Mouse (Mus musculus) CD4-positive helper T cell, adult 2 months (primary cell): Measurements from ENCODE around the gene Nr4a3.
A peak's percentile ranks its signal among the peaks of the same experiment; 100 is the strongest.

Experiments
- DNase-seq: peaks from one replicate; pipeline ENCODE4 v3.0.0-alpha.2; 2012; ENCODE audit warnings: low read depth, missing footprints, low spot score

Nr4a3 gene

DNA sequence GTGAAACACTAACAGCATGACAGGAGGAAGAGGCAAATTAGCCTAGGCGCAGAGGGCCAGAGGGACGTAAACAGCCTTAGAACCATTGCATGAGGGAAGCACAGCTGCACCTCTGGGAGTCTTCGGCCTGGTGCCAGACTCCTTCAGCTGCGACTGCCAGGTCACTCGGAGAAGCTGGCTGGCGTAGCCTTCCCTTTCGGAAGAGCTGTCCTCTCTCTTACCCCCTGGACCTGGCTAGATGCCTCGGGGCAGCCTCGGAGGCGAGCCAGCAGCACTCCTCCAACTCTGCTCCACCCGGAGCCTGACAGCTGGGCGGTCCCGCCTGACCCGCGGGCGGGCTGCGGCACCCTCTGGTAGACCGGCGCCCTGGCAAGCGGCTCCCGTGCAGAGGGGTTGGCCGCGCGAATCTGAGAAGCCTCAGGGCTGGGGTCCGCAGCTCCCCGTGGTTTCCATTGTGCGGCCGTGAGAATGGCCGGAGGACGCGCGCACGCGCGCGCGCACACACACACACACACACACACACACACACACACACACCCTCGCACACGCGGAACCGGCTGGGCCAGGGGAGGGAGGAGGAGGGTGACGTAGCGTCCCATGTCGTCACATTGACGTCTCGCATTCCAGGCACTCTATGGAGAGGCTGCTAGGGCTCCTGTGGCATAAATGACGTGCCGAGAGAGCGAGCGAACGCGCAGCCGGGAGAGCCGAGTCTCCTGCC is at the start of gene Nr4a3:
Gene Nr4a3 (plus strand): TSS at position 663 of the 721 bp plus-strand sequence.
- DNase-seq, result peak; percentile 97

DNA sequence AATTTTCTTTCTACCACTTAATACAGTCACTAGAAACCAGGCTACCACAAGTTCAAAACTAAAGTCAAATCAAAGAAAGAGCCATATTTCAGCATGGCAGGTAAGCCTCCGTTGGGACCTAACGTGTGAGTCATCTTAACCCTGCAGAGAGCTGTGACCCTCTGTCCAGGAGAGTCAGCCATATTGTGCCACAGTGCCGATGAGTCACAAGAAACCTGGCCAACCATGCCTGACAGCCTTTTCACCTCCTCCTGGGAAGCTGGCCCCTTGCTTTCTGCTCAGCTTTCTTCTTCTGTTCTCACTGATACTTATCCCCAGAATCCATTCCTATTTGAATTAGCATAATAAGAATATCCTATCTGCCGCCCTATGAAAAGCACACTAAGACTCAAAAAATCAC is 42.0 kb upstream of the Nr4a3 start:
- no peak for DNase-seq

DNA sequence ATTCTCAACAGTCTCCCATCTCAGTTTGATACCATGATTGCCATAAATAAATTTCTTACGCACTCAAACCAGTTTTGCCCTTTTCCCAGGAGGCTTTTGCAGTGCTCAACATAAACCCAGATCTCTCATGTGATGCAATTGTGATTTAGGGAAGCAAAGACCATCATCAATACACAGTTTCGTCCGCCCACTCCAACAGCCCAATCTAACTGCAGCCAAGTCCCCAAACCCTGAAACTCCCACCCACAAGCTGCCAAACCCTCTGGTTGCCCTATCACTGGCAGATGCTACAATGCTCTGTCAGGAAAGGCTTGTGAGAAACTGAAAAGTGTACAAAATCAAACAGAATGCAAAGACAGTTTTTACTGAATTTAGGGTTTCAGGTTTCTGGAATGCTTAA is 41.5 kb upstream of the Nr4a3 start:
- no peak for DNase-seq

DNA sequence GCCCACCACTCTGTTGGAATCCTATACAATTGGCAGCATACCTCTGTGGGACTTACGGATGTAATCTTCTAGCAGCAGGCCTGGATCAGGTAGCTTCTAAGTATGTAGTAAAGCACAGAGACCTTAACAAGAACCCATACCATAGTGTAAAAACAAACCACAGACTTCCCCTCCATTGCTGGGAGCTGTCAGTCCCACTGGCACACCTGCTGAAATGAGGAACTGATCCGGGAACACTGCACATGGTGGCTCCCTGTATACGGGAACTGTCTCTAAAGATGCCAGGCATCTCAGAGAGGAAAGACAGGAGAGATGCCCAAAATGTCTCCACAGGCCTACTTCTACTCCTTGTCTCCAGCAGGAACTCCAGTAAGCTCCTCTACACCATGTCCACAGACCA is 38.6 kb upstream of the Nr4a3 start:
- no peak for DNase-seq

DNA sequence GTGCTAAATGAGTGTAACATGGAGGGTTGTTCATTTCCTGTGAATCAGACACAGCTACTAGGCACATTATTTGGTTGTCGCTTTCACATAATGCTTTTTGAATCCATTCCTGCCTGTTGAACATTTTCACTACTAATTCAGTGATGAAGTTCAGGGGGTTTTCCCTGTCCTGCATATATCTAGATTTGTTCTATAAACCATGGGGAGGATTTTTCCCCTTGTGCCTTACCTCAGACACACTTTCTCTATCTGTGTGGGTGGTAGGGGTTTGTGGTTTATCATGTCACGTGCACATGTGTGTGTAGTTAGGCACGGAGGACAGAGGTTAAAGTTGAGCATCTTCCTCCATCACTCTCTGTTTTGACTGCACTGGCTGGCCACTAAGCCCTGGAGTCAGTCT is 32.7 kb upstream of the Nr4a3 start:
- DNase-seq, result peak; percentile 83

DNA sequence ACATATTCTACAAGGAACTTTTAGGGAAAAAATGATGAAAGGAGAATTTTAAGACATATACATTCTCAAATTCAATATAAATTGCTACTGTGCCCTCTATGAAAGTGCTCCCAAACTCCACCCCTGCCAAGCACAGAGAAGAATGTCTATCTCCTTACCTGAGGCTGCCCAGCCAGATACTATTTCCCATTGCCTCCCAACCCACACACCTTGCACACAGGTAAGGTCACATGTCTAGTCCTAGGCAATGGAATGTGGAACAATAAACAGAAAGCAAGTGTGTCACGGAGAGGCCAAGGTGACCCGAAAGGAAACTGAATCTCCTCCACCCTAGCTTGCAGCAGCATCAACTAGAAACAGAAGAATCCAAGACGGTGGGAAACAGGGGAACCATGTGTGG is 22.0 kb upstream of the Nr4a3 start:
- no peak for DNase-seq

DNA sequence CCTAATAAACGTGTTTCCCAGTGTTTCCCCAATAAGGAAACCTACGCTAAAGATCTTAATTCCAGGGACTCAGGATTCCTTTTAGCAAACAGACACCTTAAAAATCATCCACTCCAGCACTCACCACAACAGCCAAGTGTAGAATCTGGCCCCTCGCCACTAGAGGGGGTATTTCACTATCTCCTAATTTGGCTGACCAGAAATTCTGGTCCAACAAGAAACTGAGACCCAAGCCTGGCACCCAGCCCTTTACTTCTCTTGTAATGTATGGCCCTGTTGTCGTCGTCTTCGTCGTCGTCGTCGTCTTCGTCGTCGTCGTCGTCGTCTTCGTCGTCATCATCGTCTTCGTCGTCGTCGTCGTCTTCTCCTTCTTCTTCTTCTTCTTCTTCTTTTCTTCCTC is 15.3 kb upstream of the Nr4a3 start:
- peak; percentile 66 for DNase-seq

DNA sequence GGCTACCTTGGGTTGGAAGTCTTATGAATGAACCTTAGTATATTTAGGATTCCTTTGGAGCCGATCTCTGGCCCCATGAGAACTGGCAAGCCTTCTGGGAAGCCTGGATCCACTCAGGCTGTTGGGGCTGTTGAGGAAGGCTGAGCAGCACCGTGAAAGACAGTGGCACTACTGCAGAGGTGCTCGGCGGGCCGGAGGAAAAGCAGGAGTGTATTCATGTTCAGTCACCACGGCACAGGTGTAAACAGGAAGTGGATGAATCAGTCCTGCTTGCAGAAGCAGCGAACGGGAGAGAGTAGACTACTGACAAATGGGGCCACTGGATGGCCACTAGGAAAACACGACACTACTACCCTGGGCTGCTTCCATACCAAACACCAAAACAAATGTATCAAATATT is 10.7 kb upstream of the Nr4a3 start:
- peak; percentile 48 for DNase-seq

DNA sequence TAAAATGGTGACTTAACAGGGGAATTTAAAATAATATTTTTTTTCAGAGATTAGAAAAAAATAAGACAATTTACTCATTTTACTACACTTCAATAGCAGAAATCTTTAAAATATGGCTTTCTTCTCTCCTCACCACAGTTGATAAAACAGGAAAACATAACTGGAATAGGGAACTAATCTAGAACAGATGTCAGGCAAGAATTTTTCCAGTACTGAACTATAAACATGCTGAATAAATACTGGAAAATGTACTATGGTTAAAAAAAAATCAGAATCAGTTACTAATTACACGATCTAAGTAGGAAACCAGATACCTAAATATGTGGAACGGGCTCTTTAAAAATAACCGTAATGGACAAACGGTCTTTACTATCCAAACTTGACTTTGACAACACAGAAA is 7.3 kb upstream of the Nr4a3 start:
- DNase-seq, result no peak

DNA sequence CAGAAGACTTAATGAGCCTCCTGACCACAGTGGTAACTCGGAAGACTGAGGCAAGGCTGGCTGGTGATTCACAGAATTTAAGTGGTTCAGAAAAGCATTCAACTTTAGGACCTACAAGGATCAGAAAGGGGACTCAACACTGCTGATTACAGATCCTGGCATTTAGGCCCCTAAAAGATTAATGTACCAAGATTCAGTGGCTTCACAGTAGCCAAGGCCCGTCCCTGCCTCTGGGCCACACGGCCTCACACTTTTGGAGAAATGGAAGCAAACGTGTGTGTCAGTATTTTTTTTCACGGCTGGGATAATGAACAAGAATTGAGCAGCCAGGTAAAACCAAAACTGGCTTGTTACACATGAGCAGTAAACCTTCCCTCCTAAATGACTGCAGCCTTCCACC is 6.1 kb upstream of the Nr4a3 start:
- no peak for DNase-seq

DNA sequence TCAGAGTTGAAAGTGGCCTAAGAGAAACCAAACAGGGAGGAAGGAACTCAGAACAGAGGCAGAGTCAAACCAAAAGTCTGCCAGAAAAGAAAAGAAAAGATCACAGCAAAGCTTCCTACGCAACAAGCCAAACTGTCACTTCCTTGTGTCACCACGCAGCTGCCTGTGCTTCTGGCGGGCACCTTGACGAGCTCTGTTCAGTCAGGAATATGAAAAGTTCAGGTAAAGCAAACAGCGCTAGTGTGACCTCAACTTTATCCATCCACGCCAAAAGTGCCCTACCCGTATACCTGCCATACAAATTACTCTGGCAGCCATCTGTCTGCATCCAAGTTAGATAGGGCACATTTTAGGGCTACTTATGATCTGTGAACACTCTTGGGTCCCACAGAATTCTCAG is 5.2 kb upstream of the Nr4a3 start:
- DNase-seq, result peak; percentile 85

DNA sequence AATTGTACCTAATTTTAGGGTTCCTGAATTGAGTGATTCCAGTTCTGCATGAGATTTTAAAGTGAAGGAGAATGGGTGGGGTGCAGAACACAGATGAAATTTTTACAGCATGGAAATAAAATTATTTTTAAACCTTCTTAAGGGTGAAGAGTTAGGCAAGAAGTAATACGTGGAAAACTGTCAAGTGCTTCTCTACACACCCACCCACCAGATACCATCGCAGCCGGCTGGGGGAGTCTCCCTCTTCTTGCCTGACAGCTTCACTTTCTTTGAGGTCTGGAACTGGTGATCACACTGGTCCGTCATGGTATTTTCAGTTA is 2.5 kb upstream of the Nr4a3 start:
- DNase-seq, result no peak

DNA sequence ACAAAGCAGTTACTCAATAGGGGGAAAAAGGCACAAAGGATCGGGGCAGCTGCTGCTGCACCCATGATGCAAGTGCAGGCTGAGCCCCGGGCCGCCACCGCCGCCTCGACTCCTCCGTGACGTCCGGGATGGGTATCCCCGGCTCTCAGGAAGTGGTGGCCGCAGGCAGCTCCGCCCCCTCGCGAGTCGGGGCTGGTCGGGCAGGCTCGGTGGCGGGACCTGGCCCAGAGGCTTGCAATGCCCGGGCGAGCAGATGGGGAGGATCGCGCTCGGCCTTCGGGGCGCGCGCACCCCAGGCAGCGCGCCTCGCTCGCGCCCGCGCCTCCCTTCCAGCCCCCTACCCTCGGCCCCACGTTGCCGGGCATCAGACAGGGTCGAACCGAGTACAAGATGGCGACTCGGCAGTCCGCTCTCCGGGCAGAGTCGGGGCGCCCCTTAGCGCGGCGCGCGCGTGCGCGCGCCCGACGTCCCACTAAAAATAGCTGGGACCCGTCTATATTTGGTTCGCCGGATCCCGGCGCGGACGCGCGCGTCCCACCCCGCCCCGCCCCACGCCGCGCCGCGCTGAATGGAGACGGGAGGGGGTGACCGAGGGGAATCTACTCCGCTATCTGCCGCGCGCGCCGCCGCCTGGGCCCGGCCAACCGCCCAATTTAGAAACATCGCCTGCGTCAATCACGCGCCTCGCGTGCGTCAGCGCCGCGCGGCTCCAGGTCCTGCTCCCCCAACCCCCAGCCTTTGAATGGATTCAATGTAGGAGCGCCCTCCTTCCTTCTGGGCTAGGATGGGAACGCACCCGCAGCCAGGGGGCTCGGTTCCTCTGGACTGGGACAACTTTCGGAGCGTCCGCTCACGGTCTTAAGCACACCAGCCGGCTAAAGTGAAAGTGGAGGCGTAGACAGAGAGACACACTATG is 1.9 kb upstream of the Nr4a3 start:
- peak; percentile 99 for DNase-seq

DNA sequence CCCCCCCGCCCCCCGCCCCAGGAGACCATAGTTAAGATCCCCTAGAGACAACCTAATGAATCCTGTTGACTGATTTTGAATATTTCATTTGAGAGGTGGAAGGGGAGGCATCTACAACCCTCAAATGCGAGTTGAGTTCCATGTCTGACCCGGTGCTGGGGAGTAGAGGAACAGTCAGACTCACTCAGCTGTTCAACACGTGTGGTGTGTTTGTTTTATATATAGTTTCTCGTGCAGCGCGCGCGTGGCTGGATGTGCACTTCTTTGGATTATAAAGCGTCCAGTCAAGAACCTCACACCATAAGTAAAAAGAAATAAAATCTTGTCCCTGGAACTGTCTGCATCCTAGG is 837 bp upstream of the Nr4a3 start:
- DNase-seq, result no peak

DNA sequence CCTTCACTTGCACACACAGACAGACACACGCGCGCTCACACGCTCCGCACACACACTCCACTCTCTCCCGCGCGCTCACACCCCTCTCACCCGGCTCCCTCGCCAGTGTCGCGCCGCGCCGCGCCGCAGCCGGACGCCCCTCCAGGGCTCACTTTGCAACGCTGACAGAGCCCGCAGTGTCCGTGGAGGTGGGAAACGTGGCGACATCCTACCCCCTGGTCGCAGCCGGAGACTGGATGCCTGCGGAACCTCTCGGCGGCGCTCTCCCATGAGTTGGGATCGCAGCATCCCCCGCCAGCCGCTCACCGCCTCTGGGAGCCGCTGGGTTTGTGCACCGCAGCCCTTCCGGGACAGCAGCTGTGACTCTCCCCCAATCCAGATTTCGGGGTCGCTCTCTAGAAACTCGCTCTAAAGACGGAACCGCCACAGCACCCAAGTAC is 348 bp downstream of the Nr4a3 start:
- no peak for DNase-seq

DNA sequence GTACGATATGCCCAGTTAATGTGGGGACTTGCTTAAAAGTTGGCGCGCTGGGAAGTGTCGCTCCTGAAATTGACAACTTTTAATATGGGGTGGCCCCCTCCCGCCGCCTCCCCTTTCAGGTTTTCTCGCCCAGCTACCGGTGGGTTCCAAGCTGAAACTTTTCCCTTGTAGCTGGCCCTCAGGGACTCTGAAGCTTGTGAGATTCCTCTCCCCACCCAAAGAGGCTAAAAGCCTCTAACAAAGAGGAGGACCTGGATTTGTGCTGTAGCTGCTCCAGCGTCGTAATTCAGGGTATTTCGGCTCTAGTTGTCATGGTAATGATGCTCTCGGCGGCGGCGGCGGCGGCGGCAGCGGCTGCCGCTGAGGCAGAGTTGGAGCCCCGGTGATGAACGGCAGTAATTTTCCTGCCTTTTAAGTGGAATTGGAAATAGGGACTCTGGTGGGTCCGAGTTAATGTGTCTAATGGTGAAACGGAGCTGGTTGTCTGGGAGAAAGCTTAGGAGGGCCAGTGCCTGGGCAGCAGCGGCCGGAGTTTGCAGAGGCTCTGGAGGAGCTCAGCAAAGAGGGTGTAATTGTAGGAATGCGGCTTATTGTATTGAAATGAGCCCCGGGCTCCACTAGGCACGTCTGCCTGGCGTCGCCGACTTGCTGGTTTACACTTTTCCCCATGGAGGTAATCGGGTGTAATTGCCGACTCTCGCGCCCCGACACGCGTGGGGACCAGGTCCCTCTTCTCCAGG is 938 bp downstream of the Nr4a3 start:
- peak; percentile 77 for DNase-seq

DNA sequence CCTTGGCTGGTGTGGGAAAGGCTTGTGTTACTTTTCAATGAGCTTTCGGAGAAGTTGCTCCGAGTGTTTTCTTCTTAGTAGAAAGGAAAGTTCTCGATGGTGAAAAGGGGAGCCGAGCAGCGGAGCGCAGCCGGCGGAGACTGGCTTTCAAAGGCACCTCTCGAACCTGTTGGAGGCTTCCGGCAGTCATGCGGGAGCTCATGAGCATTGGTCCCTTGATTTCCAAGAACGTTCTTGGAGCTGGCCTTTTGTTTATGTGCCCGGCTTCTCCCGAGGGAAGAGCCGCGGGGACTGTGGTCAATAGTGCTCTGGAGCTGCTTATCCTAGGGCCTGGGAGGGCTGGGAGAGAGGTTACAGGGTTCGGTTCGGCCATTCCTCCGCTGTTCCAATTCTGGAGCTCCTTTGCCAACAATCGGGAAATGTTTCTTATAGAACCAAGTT is 1.5 kb downstream of the Nr4a3 start:
- peak; percentile 60 for DNase-seq

DNA sequence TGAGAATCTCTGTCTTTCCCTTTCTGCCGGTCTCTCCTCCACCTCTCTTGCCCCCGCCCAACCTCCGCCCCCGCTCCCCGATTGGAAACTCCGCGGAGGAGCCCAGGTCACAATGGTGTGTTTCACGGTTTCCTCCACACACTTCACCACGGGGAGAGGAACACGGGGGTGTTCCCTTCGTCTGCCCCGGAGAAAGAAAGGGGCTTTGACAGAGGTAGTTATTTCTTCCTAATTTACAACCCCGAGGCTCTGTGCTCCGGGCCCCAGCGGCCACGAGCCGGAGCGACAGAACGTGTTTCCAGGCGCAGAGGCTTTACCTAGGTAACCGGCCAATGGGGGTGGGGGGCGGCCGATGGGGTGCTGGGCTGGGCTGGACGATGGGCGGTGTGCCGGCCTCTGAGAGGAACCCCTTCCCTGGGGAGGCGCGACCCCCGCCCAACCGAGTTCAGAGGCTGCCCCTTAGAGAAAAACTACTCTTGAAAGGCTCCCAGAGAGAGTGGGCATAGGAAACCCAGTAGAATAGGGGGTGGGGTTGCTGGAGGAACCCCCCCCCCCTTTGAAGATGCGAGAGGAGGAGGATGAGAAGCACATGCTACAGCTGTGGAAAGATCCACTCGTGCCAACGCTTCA is 2.3 kb downstream of the Nr4a3 start:
- DNase-seq, result peak; percentile 84

DNA sequence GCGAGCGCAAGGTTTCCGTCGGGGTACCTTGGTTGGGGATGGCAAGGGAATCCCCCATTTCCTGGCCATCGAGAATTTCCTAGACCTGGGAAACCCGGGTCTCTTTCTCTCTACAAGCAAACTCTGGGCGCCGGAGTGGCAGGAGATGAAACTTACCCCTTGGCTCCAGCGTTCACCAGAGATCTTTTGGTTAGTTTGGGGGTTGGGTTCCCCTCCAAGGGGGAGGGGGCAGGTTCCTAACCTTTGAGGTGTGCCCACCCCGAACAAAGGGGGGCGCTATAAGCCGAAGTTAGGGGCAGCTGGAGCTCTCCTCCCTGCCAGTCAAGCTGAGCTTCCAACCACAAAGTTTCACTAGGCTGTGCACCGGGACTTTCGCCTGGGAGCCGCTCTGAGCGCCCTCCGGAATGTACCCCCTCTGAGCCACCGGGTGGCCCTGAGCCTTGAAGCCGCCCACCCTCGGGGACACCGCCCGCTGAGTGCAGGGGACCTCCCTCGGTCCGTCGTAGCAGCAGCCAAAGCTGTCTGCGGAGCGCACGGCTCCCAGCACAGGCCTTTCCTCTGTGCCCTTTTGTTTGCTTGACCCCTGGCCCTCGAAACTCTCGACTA is 2.9 kb downstream of the Nr4a3 start:
- DNase-seq, result peak; percentile 63

DNA sequence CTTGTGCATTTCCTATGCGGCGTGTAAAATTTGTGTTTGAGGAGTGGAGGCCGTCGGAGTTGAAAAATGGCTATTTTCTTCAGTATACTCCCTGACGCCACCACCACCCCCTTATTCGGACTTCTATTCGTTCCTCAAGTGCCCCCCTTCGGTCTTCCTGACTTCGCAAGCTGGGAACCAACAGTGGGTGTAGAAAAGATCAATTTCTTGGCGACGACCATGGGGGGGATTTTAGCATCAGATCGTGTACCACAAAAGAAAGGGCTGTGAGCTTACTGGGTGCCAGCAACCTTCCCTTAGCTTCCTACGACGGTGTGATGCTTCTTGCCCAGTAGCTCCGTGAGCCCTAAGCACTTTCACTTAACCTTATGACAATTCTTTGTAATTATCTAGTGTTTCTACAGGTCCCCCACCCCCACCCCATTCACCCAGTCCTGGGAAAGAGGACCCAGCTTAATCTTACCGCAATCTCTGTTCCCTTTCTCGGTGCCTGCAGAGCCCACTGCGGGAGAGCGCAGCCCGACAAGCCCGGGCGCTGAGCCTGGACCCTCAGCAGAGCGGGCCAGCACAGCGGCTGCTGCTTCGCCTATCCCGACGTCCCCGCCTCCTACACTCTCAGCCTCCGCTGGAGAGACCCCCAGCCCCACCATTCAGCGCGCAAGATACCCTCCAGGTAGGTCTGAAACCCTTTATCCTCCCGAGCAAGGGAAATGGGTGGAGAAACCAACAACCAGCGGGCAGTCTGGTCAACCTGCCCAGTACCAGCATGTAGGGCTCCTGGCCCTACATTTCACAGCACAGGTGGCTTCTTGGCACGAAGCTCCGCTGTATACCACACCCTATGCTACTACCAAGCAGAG is 3.7 kb downstream of the Nr4a3 start:
- DNase-seq, result peak; percentile 43

DNA sequence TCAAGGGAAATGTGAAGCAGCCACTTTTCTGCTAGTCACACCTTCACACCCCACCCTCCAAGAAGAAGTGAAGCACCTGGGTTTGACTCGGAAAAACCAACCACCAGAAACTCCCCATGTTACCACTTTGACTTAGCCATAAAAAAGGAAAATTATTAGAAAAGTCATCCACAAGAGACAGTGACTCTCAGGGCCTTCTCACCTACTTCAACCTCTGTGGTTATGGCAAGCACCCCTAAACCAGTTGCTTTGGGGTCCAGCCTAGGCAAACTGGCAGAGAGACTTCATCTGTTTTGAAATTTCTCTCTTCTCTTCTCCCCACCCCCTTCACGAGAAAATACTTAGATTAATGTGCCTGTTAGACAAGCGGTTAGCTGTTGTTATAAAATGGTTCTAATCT is 5.1 kb downstream of the Nr4a3 start:
- peak; percentile 18 for DNase-seq
